Mouse (Mus musculus) forebrain, embryonic 12.5 days (tissue): Measurements from ENCODE around the gene Hmga1b. TPM values are rescaled to one million over a fixed set of nuclear protein-coding genes. Genes with fewer than 3 reads are reported as not detected.
"Not testable (repeated sequence)": the region's sequence is repeated elsewhere in the genome, so short reads cannot be mapped to it uniquely, and the experiment has no call there.

Source experiments
- ATAC-seq: fragments of 200-750 bp; cut with Nextera tagmentation; 2 replicates; pipeline ENCODE4 v1.8.0; 2017; ENCODE audit warnings: moderate TSS enrichment; ENCODE audit not compliant: low FRiP score
- H3K27ac ChIP-seq: fragments of 300-500 bp; sonication (generic); 2 replicates; pipeline ENCODE4 v1.5.1; 2016; ENCODE audit warnings: mild to moderate bottlenecking
- H3K27me3 ChIP-seq: fragments of 300-500 bp; sonication (generic); 2 replicates; pipeline ENCODE4 v1.6.1; 2016; ENCODE audit warnings: mild to moderate bottlenecking
- H3K36me3 ChIP-seq: fragments of 300-500 bp; sonication (generic); replicated peaks from 2 replicates; pipeline ENCODE4 v1.6.1; 2016; ENCODE audit warnings: mild to moderate bottlenecking
- H3K4me1 ChIP-seq: fragments of 300-500 bp; sonication (generic); 2 replicates; pipeline ENCODE4 v1.6.1; 2016
- H3K4me2 ChIP-seq: fragments of 300-500 bp; sonication (generic); 2 replicates; pipeline ENCODE4 v1.6.1; 2016; ENCODE audit warnings: mild to moderate bottlenecking, moderate library complexity
- H3K4me3 ChIP-seq: fragments of 300-500 bp; sonication (generic); replicated peaks from 2 replicates; pipeline ENCODE4 v1.5.1; 2016; ENCODE audit warnings: mild to moderate bottlenecking
- H3K9ac ChIP-seq: fragments of 300-500 bp; sonication (generic); 2 replicates; pipeline ENCODE4 v1.6.1; 2016; ENCODE audit warnings: mild to moderate bottlenecking
- H3K9me3 ChIP-seq: fragments of 300-500 bp; sonication (generic); 2 replicates; pipeline ENCODE4 v1.6.1; 2016
- WGBS: fragments of 180-500 bp; shearing (Covaris S2); methylation state at CpG from one replicate; pipeline ENCODE4 v1.1.7; 2016; 5-methylcytosine and 5-hydroxymethylcytosine counted together
- polyA plus RNA-seq: library from polyadenylated mRNA; unstranded; fragments of >200 nt; fragmentation: Nextera tagmentation; extraction: Ambion mirVana; gene quantifications from 2 replicates; pipeline ENCODE4 v1.2.1, GENCODE M21; 2016

The Hmga1b gene
- 5.2 and 6.1 TPM in 2 replicates for polyA plus RNA-seq

GRCm38 (mm10) chr11:120762672-120763041, at the start of gene Hmga1b:
Hmga1b (plus strand) TSS chr11:120762794.
- not testable (repeated sequence) for ATAC-seq, H3K4me3 ChIP-seq, H3K36me3 ChIP-seq, H3K9ac ChIP-seq, H3K4me1 ChIP-seq, H3K27ac ChIP-seq, H3K4me2 ChIP-seq
- WGBS: 17% methylated on average over 14 of the region's 14 CpGs
- peaks cover 11% of the 10 kb centered on the region for H3K27me3 ChIP-seq
- H3K9me3 ChIP-seq: peaks cover 18% of the 10 kb centered on the region

- no peaks in the 10 kb centered on the region for H3K27me3 ChIP-seq
- H3K4me1 ChIP-seq: peaks cover 31% of the 10 kb centered on the region
- H3K4me2 ChIP-seq: peak within 1 kb of the TSS; percentile 99
- H3K27ac ChIP-seq: peak within 1 kb of the TSS; percentile 73
- ATAC-seq: peak; percentile 95
- H3K9ac ChIP-seq: peak within 1 kb of the TSS; percentile 76
- peaks cover 60% of the 10 kb centered on the region for H3K36me3 ChIP-seq
- 2% methylated on average over 53 of the region's 53 CpGs for WGBS
- H3K4me3 ChIP-seq: peak within 1 kb of the TSS; percentile 64
- H3K9me3 ChIP-seq: no peaks in the 10 kb centered on the region
Observed at GRCm38 (mm10) chr11:120713580-120714518, 48.7 kb upstream of the Hmga1b start, which contains the start of the genes Cenpx and Lrrc45. Cenpx (minus strand) TSS chr11:120713738. Lrrc45 (plus strand) TSS chr11:120713925.

- WGBS: 64% methylated on average over 10 of the region's 10 CpGs
- H3K4me1 ChIP-seq: peaks cover 31% of the 10 kb centered on the region
- peaks cover 62% of the 10 kb centered on the region for H3K36me3 ChIP-seq
- H3K9me3 ChIP-seq: no peaks in the 10 kb centered on the region
- H3K27ac ChIP-seq: 0 out of 2 replicates have a peak overlapping the region, but pooled peaks have one; percentile 42
- no peaks in the 10 kb centered on the region for H3K27me3 ChIP-seq
- ATAC-seq: no peak
- H3K4me3 ChIP-seq: peak overlapping the region; percentile 64
- H3K9ac ChIP-seq: peak overlapping the region; percentile 76
- peak overlapping the region; percentile 99 for H3K4me2 ChIP-seq
Observed at GRCm38 (mm10) chr11:120714546-120714945, 48.0 kb upstream of the Hmga1b start.

GRCm38 (mm10) chr11:120715131-120715530, 47.5 kb upstream of the Hmga1b start:
- no peak overlapping the region for H3K4me3 ChIP-seq
- 92% methylated on average over 9 of the region's 9 CpGs for WGBS
- no peak overlapping the region for H3K9ac ChIP-seq

GRCm38 (mm10) chr11:120719242-120719641, 43.4 kb upstream of the Hmga1b start:
- Histone ChIP-seq H3K9ac (no peak overlapping the region), H3K27ac (no peak overlapping the region), H3K4me1 (peaks cover 32% of the 10 kb centered on the region), H3K27me3 (peaks cover 23% of the 10 kb centered on the region), H3K4me2 (no peak overlapping the region), H3K4me3 (no peak overlapping the region), H3K36me3 (peaks cover 47% of the 10 kb centered on the region), H3K9me3 (no peaks in the 10 kb centered on the region)
- 90% methylated on average over 9 of the region's 9 CpGs for WGBS
- no peak for ATAC-seq

More at GRCm38 (mm10) chr11:120715131-120715530, 47.5 kb upstream of the Hmga1b start:
- H3K27ac ChIP-seq: no peak overlapping the region
- H3K4me2 ChIP-seq: 0 out of 2 replicates have a peak overlapping the region, but pooled peaks have one; percentile 99
- H3K4me1 ChIP-seq: peaks cover 31% of the 10 kb centered on the region
- ATAC-seq: no peak
- H3K9me3 ChIP-seq: no peaks in the 10 kb centered on the region
- peaks cover 62% of the 10 kb centered on the region for H3K36me3 ChIP-seq
- H3K27me3 ChIP-seq: no peaks in the 10 kb centered on the region

GRCm38 (mm10) chr11:120719841-120720376, 42.7 kb upstream of the Hmga1b start:
- Histone ChIP-seq H3K9me3 (no peaks in the 10 kb centered on the region), H3K27ac (no peak overlapping the region), H3K4me3 (no peak overlapping the region), H3K36me3 (peaks cover 47% of the 10 kb centered on the region), H3K27me3 (peaks cover 23% of the 10 kb centered on the region), H3K4me2 (no peak overlapping the region), H3K4me1 (peaks cover 26% of the 10 kb centered on the region), H3K9ac (no peak overlapping the region)
- 84% methylated on average over 13 of the region's 13 CpGs for WGBS
- no peak for ATAC-seq

- peak overlapping the region; percentile 72 for H3K4me3 ChIP-seq
- H3K27me3 ChIP-seq: peaks cover 26% of the 10 kb centered on the region
- H3K4me1 ChIP-seq: peaks cover 21% of the 10 kb centered on the region
- H3K27ac ChIP-seq: no peak overlapping the region; the same call in 1 of the 2 replicates
- peaks cover 44% of the 10 kb centered on the region for H3K36me3 ChIP-seq
- H3K9ac ChIP-seq: peak overlapping the region; percentile 88
- peak overlapping the region; percentile 99 for H3K4me2 ChIP-seq
- peak; percentile 12; the same call in 1 of the 2 replicates for ATAC-seq
- 10% methylated on average over 17 of the region's 17 CpGs for WGBS
- no peaks in the 10 kb centered on the region for H3K9me3 ChIP-seq
Observed at GRCm38 (mm10) chr11:120720450-120720849, 42.1 kb upstream of the Hmga1b start.

- Histone ChIP-seq H3K9ac (peak within 1 kb of the TSS; percentile 88), H3K4me1 (peaks cover 23% of the 10 kb centered on the region), H3K4me2 (peak within 1 kb of the TSS; percentile 99), H3K9me3 (no peaks in the 10 kb centered on the region), H3K27ac (peak within 1 kb of the TSS; percentile 59; the same call in 1 of the 2 replicates), H3K36me3 (peaks cover 35% of the 10 kb centered on the region), H3K27me3 (peaks cover 33% of the 10 kb centered on the region), H3K4me3 (peak within 1 kb of the TSS; percentile 72)
- 1% methylated on average over 82 of the region's 90 CpGs for WGBS
- ATAC-seq: peak; percentile 91
Observed at GRCm38 (mm10) chr11:120721124-120722066, 41.2 kb upstream of the Hmga1b start, which contains the start of gene Rac3. Rac3 (plus strand) TSS chr11:120721470.

GRCm38 (mm10) chr11:120722067-120722630, 40.4 kb upstream of the Hmga1b start:
- no peaks in the 10 kb centered on the region for H3K9me3 ChIP-seq
- H3K27ac ChIP-seq: no peak overlapping the region
- peaks cover 33% of the 10 kb centered on the region for H3K27me3 ChIP-seq
- WGBS: 20% methylated on average over 21 of the region's 21 CpGs
- peak overlapping the region; percentile 72 for H3K4me3 ChIP-seq
- peak overlapping the region; percentile 99 for H3K4me2 ChIP-seq
- no peak for ATAC-seq
- peaks cover 31% of the 10 kb centered on the region for H3K4me1 ChIP-seq
- H3K36me3 ChIP-seq: peaks cover 30% of the 10 kb centered on the region
- H3K9ac ChIP-seq: peak overlapping the region; percentile 88

GRCm38 (mm10) chr11:120722761-120723382, 39.7 kb upstream of the Hmga1b start:
- Histone ChIP-seq H3K4me3 (0 out of 2 replicates have a peak overlapping the region, but pooled peaks have one; percentile 72), H3K27ac (no peak overlapping the region), H3K4me2 (peak overlapping the region; percentile 99; the same call in 1 of the 2 replicates), H3K9me3 (no peaks in the 10 kb centered on the region), H3K27me3 (peaks cover 33% of the 10 kb centered on the region), H3K9ac (no peak overlapping the region), H3K4me1 (peaks cover 32% of the 10 kb centered on the region), H3K36me3 (peaks cover 23% of the 10 kb centered on the region)
- 87% methylated on average over 11 of the region's 11 CpGs for WGBS
- no peak for ATAC-seq

- Histone ChIP-seq H3K4me1 (peaks cover 32% of the 10 kb centered on the region), H3K9me3 (no peaks in the 10 kb centered on the region), H3K27ac (no peak overlapping the region), H3K9ac (no peak overlapping the region), H3K27me3 (peaks cover 39% of the 10 kb centered on the region), H3K4me3 (no peak overlapping the region), H3K36me3 (peaks cover 17% of the 10 kb centered on the region), H3K4me2 (no peak overlapping the region)
- 84% methylated on average over 7 of the region's 7 CpGs for WGBS
- no peak for ATAC-seq
Observed at GRCm38 (mm10) chr11:120723509-120723908, 39.1 kb upstream of the Hmga1b start.
